Mouse (Mus musculus): Measurements from ENCODE around the gene Ddi2.

DNA sequence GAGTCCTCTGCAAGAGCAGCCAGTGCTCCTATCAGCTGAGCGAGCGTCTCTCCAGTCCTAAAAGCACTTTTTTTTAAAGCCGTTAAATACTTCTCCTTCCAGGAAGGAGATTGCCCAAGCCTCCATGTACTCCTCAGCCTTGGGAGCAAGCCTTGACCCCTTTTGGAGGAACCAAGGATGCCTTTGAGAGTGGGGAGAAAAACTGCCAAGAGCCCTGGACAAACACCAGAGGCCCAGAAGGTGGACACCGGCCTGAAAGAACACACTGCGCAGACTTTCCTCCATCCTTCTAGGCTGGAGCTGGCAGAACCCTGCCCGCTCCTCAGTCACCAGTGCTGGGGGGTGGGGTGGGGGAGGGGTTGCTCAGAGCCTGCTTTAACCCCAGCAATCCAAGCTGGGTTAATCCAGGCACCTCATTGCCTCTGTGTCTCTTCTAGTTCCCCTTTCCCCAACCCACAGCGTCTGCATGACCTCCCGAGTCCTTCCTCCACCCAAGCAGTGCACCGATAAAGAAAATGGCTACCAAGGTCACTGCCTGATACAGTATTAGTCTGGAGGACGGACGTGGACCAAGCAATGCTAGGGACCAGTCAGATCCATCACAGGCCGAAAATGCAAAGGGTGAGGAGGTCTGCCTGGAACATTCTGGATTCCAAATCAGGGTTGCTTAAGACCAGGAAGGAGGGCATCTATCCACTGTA, 67.2 kb downstream of the Ddi2 start:
- TF ChIP-seq EP300 (IDR thresholded peaks at IDR 0.05) (peak; percentile 35; the same call in 1 of the 2 replicates), CTCF (IDR thresholded peaks at IDR 0.05) (no peak)

Measured in lung, postnatal 0 days (tissue).